Mouse (Mus musculus) right cerebral cortex, adult 2 months (tissue): ENCODE measurements around the gene Tas2r117.

Source experiments
- DNase-seq, 2 experiments: peaks; one replicate each; pipeline ENCODE4 v3.0.0; 2021 to 2022; ENCODE audit warnings: low spot score in 2 of 2

The Tas2r117 gene

DNA sequence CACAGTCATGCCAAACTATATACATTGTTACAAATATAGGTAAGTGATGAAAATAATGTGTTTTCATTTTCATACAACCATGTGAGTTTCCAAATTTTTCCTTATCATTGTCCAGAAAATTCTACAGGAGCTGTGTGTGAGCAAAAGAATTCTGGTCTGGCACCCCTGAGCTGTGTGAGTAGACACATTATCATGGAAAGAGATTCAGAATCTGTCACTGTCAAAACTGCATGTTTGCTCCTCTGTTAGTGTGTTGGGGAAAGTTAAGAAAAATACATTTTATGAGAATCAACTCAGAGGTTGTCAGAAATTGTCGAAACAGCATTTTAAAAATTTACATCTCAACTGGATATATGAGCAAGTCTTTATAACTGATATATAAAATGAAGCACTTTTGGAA lies at the start of gene Tas2r117:
TSS of gene Tas2r117 (plus strand) at position 301 of the 400 bp plus-strand sequence.
- no peak for DNase-seq

DNA sequence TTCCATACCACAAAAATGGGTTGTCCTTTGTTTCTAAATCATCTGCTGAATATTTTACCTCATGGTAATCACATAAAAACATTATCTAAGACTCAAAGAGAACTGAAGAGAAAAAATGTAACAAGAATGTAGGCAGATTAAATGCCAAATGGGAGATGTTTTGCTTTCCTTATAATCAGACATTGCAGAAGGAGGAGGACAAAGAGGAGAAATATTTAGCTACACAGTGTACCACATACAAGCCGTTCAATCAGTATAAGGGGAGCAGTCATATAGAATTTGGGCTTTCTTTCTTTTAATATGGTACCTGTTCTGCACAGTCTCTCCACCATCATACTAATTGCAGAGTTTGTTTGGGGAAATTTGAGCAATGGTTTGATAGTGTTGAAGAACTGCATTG lies 48.2 kb upstream of the Tas2r117 start, which contains the start of gene Tas2r124:
TSS of gene Tas2r124 (plus strand) at position 301 of the 400 bp plus-strand sequence.
- no peak for DNase-seq

DNA sequence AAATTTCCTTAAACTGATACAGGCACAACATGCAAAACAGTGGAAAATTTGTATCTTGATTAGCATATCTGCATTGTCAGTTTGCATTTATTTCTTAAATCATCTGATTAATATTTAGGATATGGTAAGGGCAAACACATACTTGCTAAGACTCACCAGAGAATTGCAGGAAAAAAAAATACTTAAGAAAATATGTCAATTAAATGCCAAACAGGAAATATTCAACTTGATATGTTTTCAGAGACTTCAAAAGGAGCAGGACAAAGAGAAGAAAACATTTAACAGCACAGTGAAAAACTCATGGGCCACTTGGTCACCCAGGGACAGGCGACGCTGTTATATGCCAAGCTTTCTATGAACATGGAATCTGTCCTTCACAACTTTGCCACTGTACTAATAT lies 40.8 kb upstream of the Tas2r117 start, which contains the start of gene Tas2r102:
TSS of gene Tas2r102 (plus strand) at position 301 of the 400 bp plus-strand sequence.
- DNase-seq = no peak

DNA sequence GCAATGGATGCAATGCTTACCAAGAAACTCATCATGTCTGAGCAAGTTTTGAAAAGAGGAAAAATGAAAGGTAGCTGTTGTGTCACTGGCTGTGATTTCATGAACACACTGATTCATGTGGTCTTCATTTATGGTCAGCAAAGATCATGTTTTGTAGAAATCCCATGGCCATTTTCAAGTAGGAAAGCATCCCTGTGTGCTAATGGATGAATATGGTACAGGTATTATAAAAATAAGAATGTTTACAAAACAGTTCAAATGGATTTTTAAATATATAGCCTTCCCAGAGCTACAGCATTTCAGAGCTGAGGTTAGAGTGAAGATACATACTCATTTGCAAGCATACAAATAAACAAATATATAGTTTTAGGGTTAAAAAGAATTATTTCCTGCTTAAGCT lies 24.6 kb upstream of the Tas2r117 start, which contains the start of gene Tas2r136:
TSS of gene Tas2r136 (minus strand) at position 101 of the 400 bp plus-strand sequence.
- DNase-seq = no peak

DNA sequence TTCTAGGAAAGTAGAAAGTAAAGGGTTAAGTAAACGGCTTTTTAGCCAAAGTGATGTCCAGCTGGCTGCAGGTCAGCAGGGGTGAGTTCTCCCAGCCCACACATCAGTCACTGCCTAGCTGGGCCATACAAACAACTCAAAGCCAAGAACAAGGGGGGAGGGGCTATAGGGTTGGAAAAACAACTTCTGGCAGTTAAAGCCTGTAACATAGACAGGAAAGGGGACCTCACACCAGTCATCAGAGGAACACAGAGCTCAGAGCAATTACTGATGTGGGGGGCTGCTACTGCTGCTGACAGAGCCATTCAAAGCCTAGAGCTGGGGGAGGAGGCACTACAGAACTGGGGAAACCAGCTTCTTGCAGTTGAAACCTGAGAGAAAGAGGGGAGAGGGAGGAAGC lies 7.2 kb upstream of the Tas2r117 start:
- DNase-seq = no peak

- no peak for DNase-seq
Observed at GRCm38 (mm10) chr6:132846842-132847241, 44.2 kb downstream of the Tas2r117 start, which contains the start of gene Tas2r123. Tas2r123 (plus strand) TSS chr6:132847142.
